Mouse (Mus musculus): ENCODE data around the gene Clec2h. TPM values are rescaled to one million over a fixed set of nuclear protein-coding genes. Genes with fewer than 3 reads are reported as not detected.

The Clec2h gene
- 666 TPM for polyA plus RNA-seq (2014; fragmentation: Illumina TruSeq; extraction: RNeasy Lipid Tissue Mini Kit (QIAGEN cat#74804); ENCODE audit: low read depth, low replicate concordance)

GRCm38 (mm10) chr6:128662206-128662605 lies at the start of gene Clec2h:
Gene Clec2h (plus strand): TSS chr6:128662385.

GRCm38 (mm10) chr6:128623433-128623832 lies 38.8 kb upstream of the Clec2h start, which contains the start of gene Klrb1a:
Gene Klrb1a (minus strand): TSS chr6:128623533.

GRCm38 (mm10) chr6:128722959-128723358 lies 60.8 kb downstream of the Clec2h start, which contains the start of gene Klrb1:
Gene Klrb1 (minus strand): TSS chr6:128723059.

Other genes starting within 250 kb of the Clec2h start
- 4.5 TPM for gene Itfg2, start 237.5 kb upstream of the Clec2h start, polyA plus RNA-seq (2014; fragmentation: Illumina TruSeq; extraction: RNeasy Lipid Tissue Mini Kit (QIAGEN cat#74804); ENCODE audit: low read depth, low replicate concordance)
- gene Fkbp4, start 223.7 kb upstream of the Clec2h start, polyA plus RNA-seq (2014; fragmentation: Illumina TruSeq; extraction: RNeasy Lipid Tissue Mini Kit (QIAGEN cat#74804); ENCODE audit: low read depth, low replicate concordance): 35.1 TPM
- gene Pzp, start 135.7 kb upstream of the Clec2h start, polyA plus RNA-seq (2014; fragmentation: Illumina TruSeq; extraction: RNeasy Lipid Tissue Mini Kit (QIAGEN cat#74804); ENCODE audit: low read depth, low replicate concordance): not detected
- gene A2ml1, start 80.8 kb upstream of the Clec2h start, polyA plus RNA-seq (2014; fragmentation: Illumina TruSeq; extraction: RNeasy Lipid Tissue Mini Kit (QIAGEN cat#74804); ENCODE audit: low read depth, low replicate concordance): 3.2 TPM
- 0.47 TPM for gene Klrb1a, start 38.9 kb upstream of the Clec2h start, polyA plus RNA-seq (2014; fragmentation: Illumina TruSeq; extraction: RNeasy Lipid Tissue Mini Kit (QIAGEN cat#74804); ENCODE audit: low read depth, low replicate concordance)
- gene Klrb1, start 60.7 kb downstream of the Clec2h start, polyA plus RNA-seq (2014; fragmentation: Illumina TruSeq; extraction: RNeasy Lipid Tissue Mini Kit (QIAGEN cat#74804); ENCODE audit: low read depth, low replicate concordance): not detected
- gene Klrb1c, start 126.8 kb downstream of the Clec2h start, polyA plus RNA-seq (2014; fragmentation: Illumina TruSeq; extraction: RNeasy Lipid Tissue Mini Kit (QIAGEN cat#74804); ENCODE audit: low read depth, low replicate concordance): 0.73 TPM
- 3.1 TPM for gene Gm44511, start 163.9 kb downstream of the Clec2h start, polyA plus RNA-seq (2014; fragmentation: Illumina TruSeq; extraction: RNeasy Lipid Tissue Mini Kit (QIAGEN cat#74804); ENCODE audit: low read depth, low replicate concordance)
- gene Klrb1b, start 163.9 kb downstream of the Clec2h start, polyA plus RNA-seq (2014; fragmentation: Illumina TruSeq; extraction: RNeasy Lipid Tissue Mini Kit (QIAGEN cat#74804); ENCODE audit: low read depth, low replicate concordance): 3.4 TPM
- 10.7 TPM for gene Clec2i, start 225.2 kb downstream of the Clec2h start, polyA plus RNA-seq (2014; fragmentation: Illumina TruSeq; extraction: RNeasy Lipid Tissue Mini Kit (QIAGEN cat#74804); ENCODE audit: low read depth, low replicate concordance)
- 2.3 TPM for gene BC035044, start 228.7 kb downstream of the Clec2h start, polyA plus RNA-seq (2014; fragmentation: Illumina TruSeq; extraction: RNeasy Lipid Tissue Mini Kit (QIAGEN cat#74804); ENCODE audit: low read depth, low replicate concordance)

Measured in sigmoid colon, adult 10 weeks (tissue).